Mouse (Mus musculus): Measurements from ENCODE around the gene Fam155a. TPM values are rescaled to one million over a fixed set of nuclear protein-coding genes. Genes with fewer than 3 reads are reported as not detected.

Gene Fam155a
- polyA plus RNA-seq, 1 experiment from 2014 or later: 2.8 TPM

- no peak overlapping the region for H3K4me3 ChIP-seq
- WGBS: 94% methylated on average over 4 of the region's 4 CpGs
- no peaks in the 10 kb centered on the region for H3K27me3 ChIP-seq (ENCODE audit: insufficient read depth, poor library complexity, severe bottlenecking)
- no peak overlapping the region for H3K27ac ChIP-seq
- no peaks in the 10 kb centered on the region for H3K36me3 ChIP-seq
- no peak for DNase-seq (ENCODE audit: low spot score)
- no peaks in the 10 kb centered on the region for H3K9me3 ChIP-seq
- H3K4me1 ChIP-seq (replicated peaks): peaks cover 32% of the 10 kb centered on the region
These were observed 609.4 kb downstream of the Fam155a start for GRCm38 (mm10) chr8:9161606-9162005.

- H3K4me1 ChIP-seq (replicated peaks): peaks cover 41% of the 10 kb centered on the region
- no peak overlapping the region for H3K4me3 ChIP-seq
- 78% methylated on average over 7 of the region's 7 CpGs for WGBS
- no peaks in the 10 kb centered on the region for H3K36me3 ChIP-seq
- H3K27ac ChIP-seq: peak overlapping the region; percentile 88
- no peaks in the 10 kb centered on the region for H3K9me3 ChIP-seq
- no peaks in the 10 kb centered on the region for H3K27me3 ChIP-seq (ENCODE audit: insufficient read depth, poor library complexity, severe bottlenecking)
- no peak for DNase-seq (ENCODE audit: low spot score)
These were observed 611.6 kb downstream of the Fam155a start for GRCm38 (mm10) chr8:9159322-9159721.

- H3K27me3 ChIP-seq (ENCODE audit: insufficient read depth, poor library complexity, severe bottlenecking): no peaks in the 10 kb centered on the region
- no peak for DNase-seq (ENCODE audit: low spot score)
- peak overlapping the region; percentile 88 for H3K27ac ChIP-seq
- H3K4me3 ChIP-seq: no peak overlapping the region
- no peaks in the 10 kb centered on the region for H3K36me3 ChIP-seq
- 64% methylated on average over 13 of the region's 13 CpGs for WGBS
- H3K4me1 ChIP-seq (replicated peaks): peaks cover 41% of the 10 kb centered on the region
- H3K9me3 ChIP-seq: no peaks in the 10 kb centered on the region
These were observed 612.3 kb downstream of the Fam155a start for GRCm38 (mm10) chr8:9158652-9159051.

GRCm38 (mm10) chr8:9157141-9157781 lies 613.7 kb downstream of the Fam155a start:
- H3K4me3 ChIP-seq: peak overlapping the region; percentile 28; the same call in 1 of the 2 replicates
- peak overlapping the region; percentile 88 for H3K27ac ChIP-seq
- DNase-seq (ENCODE audit: low spot score): peak; percentile 77
- no peaks in the 10 kb centered on the region for H3K36me3 ChIP-seq
- no peaks in the 10 kb centered on the region for H3K27me3 ChIP-seq (ENCODE audit: insufficient read depth, poor library complexity, severe bottlenecking)
- WGBS: 9% methylated on average over 23 of the region's 23 CpGs
- H3K4me1 ChIP-seq (replicated peaks): peaks cover 52% of the 10 kb centered on the region
- H3K9me3 ChIP-seq: no peaks in the 10 kb centered on the region

Other genes starting within 250 kb of the Fam155a start
- gene Gm10217, start 93.1 kb upstream of the Fam155a start, polyA plus RNA-seq (2016; fragmentation: Nextera tagmentation; extraction: Ambion mirVana): not detected in 2 replicates
- gene Lig4, start 206.5 kb upstream of the Fam155a start, polyA plus RNA-seq (2016; fragmentation: Nextera tagmentation; extraction: Ambion mirVana): 7.1 and 8.1 TPM in 2 replicates
- 14.5 and 15.1 TPM in 2 replicates for gene Abhd13, start 206.5 kb upstream of the Fam155a start, polyA plus RNA-seq (2016; fragmentation: Nextera tagmentation; extraction: Ambion mirVana)
- gene Tnfsf13b, start 235.3 kb upstream of the Fam155a start, polyA plus RNA-seq (2016; fragmentation: Nextera tagmentation; extraction: Ambion mirVana): 0.30 TPM in 1 of 2 replicates, not detected in the other